Comparison of ENCODE assay signal across 1 mouse cellular context in the genomic region with DNA sequence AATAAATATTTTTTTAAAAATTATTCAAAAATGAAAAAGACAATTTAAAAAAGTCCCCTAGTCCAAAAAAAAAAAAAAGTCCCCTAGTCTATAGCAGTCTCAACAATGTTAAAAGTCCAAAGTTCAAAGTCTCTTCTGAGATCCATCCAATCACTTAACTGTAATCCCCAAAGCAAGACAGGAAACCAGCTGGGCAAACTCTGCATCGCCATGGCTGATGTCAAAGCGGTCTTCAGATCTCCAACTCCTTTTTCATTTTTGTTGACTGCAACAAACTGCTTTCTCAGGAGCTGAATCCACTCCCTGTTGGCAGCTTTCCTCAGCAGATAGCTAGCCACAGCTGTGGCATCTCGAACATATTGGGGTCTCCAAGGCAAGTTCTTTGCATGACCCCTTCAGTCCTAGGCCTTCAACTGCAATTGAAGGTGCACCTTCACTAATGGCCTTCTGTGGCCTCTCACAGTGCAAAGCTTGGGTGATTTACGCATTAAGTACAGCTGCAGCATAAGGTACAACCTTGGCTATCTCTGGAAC. TPM values are rescaled to one million over a fixed set of nuclear protein-coding genes. Genes with fewer than 3 reads are reported as not detected.
"Had no signal": no experiment of that assay in that cellular context is flagged by ENCODE, and none has a peak within 500 bp of the region (broad histone marks: within the 10 kb centered on the region; RNA-seq: fewer than 3 reads in every experiment).

No protein-coding gene starts in this region.

RNA-seq across cellular contexts. Expression of a gene that starts 35.8 kb away (rescaled TPM):
- total RNA-seq: midbrain, postnatal 0 days had no signal
